Mouse (Mus musculus): ENCODE results near the gene Slc12a4.
"Not testable (repeated sequence)": the region's sequence is repeated elsewhere in the genome, so short reads cannot be mapped to it uniquely, and the experiment has no call there.

Gene Slc12a4

GRCm38 (mm10) chr8:105965905-105966341 lies at the start of gene Slc12a4:
Slc12a4 (minus strand) TSS chr8:105966097.
- DNase-seq, result peak; percentile 62 to 64

- not testable (repeated sequence) for DNase-seq
Measured at GRCm38 (mm10) chr8:106012203-106012602, 46.3 kb upstream of the Slc12a4 start.

GRCm38 (mm10) chr8:106011643-106011986 lies 45.7 kb upstream of the Slc12a4 start, which contains the start of gene Ddx28:
Ddx28 (minus strand) TSS chr8:106011882.
- no peak for DNase-seq

GRCm38 (mm10) chr8:106010748-106011642 lies 45.1 kb upstream of the Slc12a4 start:
- DNase-seq, result peak; percentile 86 to 91

- DNase-seq, result not testable (repeated sequence)
Measured at GRCm38 (mm10) chr8:106007891-106008290, 42.0 kb upstream of the Slc12a4 start.

- DNase-seq, result no peak
Measured at GRCm38 (mm10) chr8:106007135-106007534, 41.2 kb upstream of the Slc12a4 start.

GRCm38 (mm10) chr8:106006413-106006812 lies 40.5 kb upstream of the Slc12a4 start:
- DNase-seq, result no peak

- DNase-seq, result no peak
Measured at GRCm38 (mm10) chr8:106005875-106006274, 40.0 kb upstream of the Slc12a4 start, which contains the start of gene Dpep2nb. Dpep2nb (minus strand) TSS chr8:106005975.

GRCm38 (mm10) chr8:106004538-106005207 lies 38.8 kb upstream of the Slc12a4 start:
- no peak for DNase-seq

GRCm38 (mm10) chr8:106001908-106002307 lies 36.0 kb upstream of the Slc12a4 start:
- DNase-seq, result no peak

- DNase-seq, result peak; percentile 51 to 70
Measured at GRCm38 (mm10) chr8:105998971-105999370, 33.1 kb upstream of the Slc12a4 start.

GRCm38 (mm10) chr8:105996359-105996758 lies 30.5 kb upstream of the Slc12a4 start:
- DNase-seq, result no peak

GRCm38 (mm10) chr8:105993226-105993625 lies 27.3 kb upstream of the Slc12a4 start:
- DNase-seq, result no peak

GRCm38 (mm10) chr8:105992499-105992898 lies 26.6 kb upstream of the Slc12a4 start:
- DNase-seq, result no peak

GRCm38 (mm10) chr8:105991546-105991945 lies 25.6 kb upstream of the Slc12a4 start:
- no peak for DNase-seq

- DNase-seq, result peak; percentile 65 to 75
Measured at GRCm38 (mm10) chr8:105990856-105991387, 25.0 kb upstream of the Slc12a4 start, which contains the start of gene Dus2. Dus2 (plus strand) TSS chr8:105991337.

GRCm38 (mm10) chr8:105988546-105988945 lies 22.6 kb upstream of the Slc12a4 start:
- DNase-seq, result no peak

- DNase-seq, result not testable (repeated sequence)
Measured at GRCm38 (mm10) chr8:105983406-105983805, 17.5 kb upstream of the Slc12a4 start.

GRCm38 (mm10) chr8:105981146-105981545 lies 15.2 kb upstream of the Slc12a4 start:
- DNase-seq, result no peak

- no peak for DNase-seq
Measured at GRCm38 (mm10) chr8:105979325-105979724, 13.4 kb upstream of the Slc12a4 start, which contains the start of gene Dpep3. Dpep3 (minus strand) TSS chr8:105979429.

GRCm38 (mm10) chr8:105975363-105975762 lies 9.5 kb upstream of the Slc12a4 start:
- DNase-seq, result no peak

- no peak for DNase-seq
Measured at GRCm38 (mm10) chr8:105971019-105971720, 5.3 kb upstream of the Slc12a4 start.

GRCm38 (mm10) chr8:105969367-105969766 lies 3.5 kb upstream of the Slc12a4 start:
- DNase-seq, result no peak

Measured in kidney, adult 8-10 months (tissue).